Mouse (Mus musculus) G1E (cell line): ENCODE measurements around the gene Prpf8.

ENCODE experiments used
- CTCF ChIP-seq: IDR thresholded peaks from 2 replicates; pipeline ENCODE4 v1.5.1; 2012; ENCODE audit warnings: low read depth, low read length, inconsistent platforms, mixed read lengths
- GATA1 ChIP-seq: IDR thresholded peaks from 2 replicates; pipeline ENCODE4 v1.6.1; 2012; ENCODE audit warnings: borderline replicate concordance, low read length, inconsistent platforms, mixed read lengths
- GATA2 ChIP-seq: IDR thresholded peaks from 2 replicates; pipeline ENCODE4 v1.6.1; 2012; ENCODE audit warnings: low read depth, low read length, inconsistent platforms, borderline replicate concordance
- TAL1 ChIP-seq: conservative IDR thresholded peaks from 2 replicates; pipeline ENCODE4 v1.6.1; 2012; ENCODE audit warnings: low read depth, low read length, inconsistent platforms, mixed read lengths

- TF ChIP-seq CTCF (no peak), TAL1 (no peak), GATA1 (no peak), GATA2 (no peak)
These were observed 52.3 kb downstream of the Prpf8 start for GRCm38 (mm10) chr11:75538970-75539299.
